Mouse (Mus musculus): ENCODE results near the gene Scd3. TPM values are rescaled to one million over a fixed set of nuclear protein-coding genes. Genes with fewer than 3 reads are reported as not detected.
A peak's percentile ranks its signal among the peaks of the same experiment; 100 is the strongest.

The Scd3 gene
- polyA plus RNA-seq, 1 experiment from 2014 or later = not detected

DNA sequence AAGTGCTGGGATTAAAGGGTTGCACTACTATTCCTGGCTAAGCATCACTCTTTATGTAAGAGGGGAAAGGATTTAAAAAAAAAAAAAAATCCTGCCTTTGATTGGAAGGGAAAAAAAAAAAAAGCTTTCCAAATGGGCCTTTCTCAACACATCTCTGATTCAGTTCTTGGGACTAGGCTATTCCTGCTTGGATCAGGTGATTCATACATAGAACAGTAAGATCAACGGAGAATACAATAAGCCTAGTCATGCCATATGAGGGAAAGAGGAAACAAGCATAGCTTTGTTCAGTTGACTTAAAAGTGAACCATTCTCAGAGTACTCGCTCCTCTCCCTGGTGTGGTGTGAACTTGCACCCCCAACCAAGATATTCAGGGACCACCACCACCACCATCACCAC, 35.8 kb downstream of the Scd3 start:
- Histone ChIP-seq H3K36me3 (replicated peaks; ENCODE audit: insufficient read depth, low read length) (no peaks in the 10 kb centered on the region), H3K4me3 (ENCODE audit: low read depth, low read length) (no peak overlapping the region), H3K9me3 (ENCODE audit: low read length) (no peaks in the 10 kb centered on the region), H3K27ac (ENCODE audit: low read depth) (no peak overlapping the region), H3K9ac (replicated peaks) (no peak overlapping the region), H3K27me3 (ENCODE audit: insufficient read depth, low read length) (no peaks in the 10 kb centered on the region), H3K4me2 (ENCODE audit: low read depth, low read length) (no peak overlapping the region), H3K4me1 (ENCODE audit: insufficient read depth) (no peaks in the 10 kb centered on the region)
- 48% methylated on average over 2 of the region's 2 CpGs for WGBS (ENCODE audit: insufficient replicate concordance)
- no peak for ATAC-seq
- no peak for DNase-seq
- no peak for TF ChIP-seq EP300 (IDR thresholded peaks at IDR 0.05; ENCODE audit: low read depth)
- TF ChIP-seq CTCF (IDR thresholded peaks at IDR 0.05; ENCODE audit: low read depth) = no peak

DNA sequence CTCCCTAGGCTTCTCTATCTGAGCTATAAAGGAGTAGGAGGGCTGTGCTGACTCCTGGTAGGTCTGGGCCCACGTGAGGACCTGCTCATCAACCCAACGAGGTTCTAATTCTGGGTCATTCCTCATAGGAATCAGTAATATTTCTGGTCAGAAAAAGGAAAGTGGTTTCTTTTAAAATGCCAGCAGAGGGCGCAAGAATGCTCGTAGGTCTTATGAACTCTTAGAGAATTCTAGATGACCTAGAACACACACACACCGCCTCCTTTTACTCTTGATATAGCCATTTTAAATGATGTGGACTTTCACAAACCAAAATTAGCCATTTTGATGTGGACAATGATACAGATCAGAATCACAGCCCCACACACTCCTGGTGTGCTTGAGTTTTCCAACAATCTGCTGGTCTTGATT, 42.7 kb downstream of the Scd3 start:
- peaks cover 31% of the 10 kb centered on the region for H3K4me1 ChIP-seq (ENCODE audit: insufficient read depth)
- H3K36me3 ChIP-seq (replicated peaks; ENCODE audit: insufficient read depth, low read length) = no peaks in the 10 kb centered on the region
- H3K9ac ChIP-seq (replicated peaks) = no peak overlapping the region
- 6% methylated on average over 5 of the region's 5 CpGs for WGBS (ENCODE audit: insufficient replicate concordance)
- TF ChIP-seq EP300 (IDR thresholded peaks at IDR 0.05; ENCODE audit: low read depth) (no peak), CTCF (IDR thresholded peaks at IDR 0.05; ENCODE audit: low read depth) (peak; percentile 73)
- H3K4me3 ChIP-seq (ENCODE audit: low read depth, low read length) = no peak overlapping the region
- H3K9me3 ChIP-seq (ENCODE audit: low read length) = no peaks in the 10 kb centered on the region
- DNase-seq (peak; percentile 38), ATAC-seq (no peak)
- no peaks in the 10 kb centered on the region for H3K27me3 ChIP-seq (ENCODE audit: insufficient read depth, low read length)
- H3K27ac ChIP-seq (ENCODE audit: low read depth) = no peak overlapping the region
- H3K4me2 ChIP-seq (ENCODE audit: low read depth, low read length) = peak overlapping the region; percentile 2; the same call in 1 of the 2 replicates

DNA sequence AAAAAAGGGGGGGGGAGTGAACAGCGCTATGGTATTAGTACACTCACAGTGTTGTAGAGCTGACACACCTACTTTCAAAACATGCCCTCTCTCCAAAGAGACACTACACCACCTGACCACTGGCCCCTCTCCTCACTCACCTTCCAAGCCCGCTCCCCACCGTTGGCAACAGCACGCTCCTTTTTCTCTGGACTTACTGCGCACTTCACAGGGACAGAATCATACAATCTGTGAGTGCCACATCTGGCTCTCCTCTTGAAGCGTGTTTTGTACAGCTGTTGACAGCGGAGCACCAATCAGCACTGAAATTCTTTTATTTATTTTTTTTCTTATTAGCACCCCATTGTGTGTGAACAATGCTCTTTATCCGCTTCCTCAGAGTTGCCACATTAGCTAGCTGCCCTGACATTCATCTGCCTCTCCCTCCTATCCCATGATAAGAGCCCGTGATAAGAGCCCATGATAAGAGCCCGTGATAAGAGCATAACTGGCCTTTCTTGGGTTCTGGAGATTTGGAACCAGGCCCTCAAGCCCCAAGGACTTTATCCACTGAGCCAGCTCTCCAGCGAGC, 43.4 kb downstream of the Scd3 start:
- DNase-seq (no peak), ATAC-seq (no peak)
- 52% methylated on average over 11 of the region's 11 CpGs for WGBS (ENCODE audit: insufficient replicate concordance)
- Histone ChIP-seq H3K4me2 (ENCODE audit: low read depth, low read length) (peak overlapping the region; percentile 83; the same call in 1 of the 2 replicates), H3K4me1 (ENCODE audit: insufficient read depth) (peaks cover 31% of the 10 kb centered on the region), H3K36me3 (replicated peaks; ENCODE audit: insufficient read depth, low read length) (no peaks in the 10 kb centered on the region), H3K27me3 (ENCODE audit: insufficient read depth, low read length) (no peaks in the 10 kb centered on the region), H3K9ac (replicated peaks) (no peak overlapping the region), H3K9me3 (ENCODE audit: low read length) (no peaks in the 10 kb centered on the region), H3K27ac (ENCODE audit: low read depth) (no peak overlapping the region), H3K4me3 (ENCODE audit: low read depth, low read length) (no peak overlapping the region)
- TF ChIP-seq EP300 (IDR thresholded peaks at IDR 0.05; ENCODE audit: low read depth) (no peak), CTCF (IDR thresholded peaks at IDR 0.05; ENCODE audit: low read depth) (no peak)

DNA sequence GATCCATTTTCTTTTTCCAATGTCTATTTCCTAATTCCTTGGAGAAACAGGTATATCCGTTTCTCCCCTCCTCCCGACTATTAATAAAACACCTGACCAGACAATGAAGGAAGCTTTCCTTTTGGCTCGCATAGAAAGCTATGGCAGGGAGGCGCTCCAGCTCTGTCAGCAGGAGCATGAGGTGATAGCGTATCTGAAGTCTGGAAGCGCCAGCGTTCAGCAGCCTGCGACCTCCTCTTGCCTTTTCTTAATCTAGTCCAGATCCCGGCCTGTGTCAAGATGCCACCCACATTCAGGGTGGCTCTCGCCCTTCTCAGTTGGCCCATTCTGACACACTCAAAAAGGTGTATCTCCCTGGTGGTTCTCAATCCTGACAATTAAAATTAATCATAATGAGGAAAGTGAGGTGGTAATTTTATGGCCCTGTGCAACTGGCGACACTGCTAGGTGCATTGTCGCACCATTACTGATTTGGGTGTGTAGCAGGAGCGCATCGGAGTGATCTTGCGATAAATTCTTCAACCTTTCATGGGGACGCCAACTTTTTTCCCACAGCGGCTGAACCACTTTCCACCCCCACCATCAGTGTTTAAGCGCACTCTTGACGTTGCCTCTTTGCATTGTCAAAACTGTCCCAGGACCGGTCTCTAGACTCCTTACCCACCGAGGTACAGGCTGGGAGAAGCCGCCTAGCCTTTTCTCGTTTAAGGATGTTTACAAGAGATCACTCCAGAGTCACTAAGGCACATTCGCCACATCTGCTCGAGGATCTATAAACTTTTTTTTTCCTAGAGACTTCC, 44.4 kb downstream of the Scd3 start:
- Histone ChIP-seq H3K36me3 (replicated peaks; ENCODE audit: insufficient read depth, low read length) (no peaks in the 10 kb centered on the region), H3K4me3 (ENCODE audit: low read depth, low read length) (peak overlapping the region; percentile 45), H3K4me2 (ENCODE audit: low read depth, low read length) (peak overlapping the region; percentile 83), H3K27me3 (ENCODE audit: insufficient read depth, low read length) (no peaks in the 10 kb centered on the region), H3K9me3 (ENCODE audit: low read length) (no peaks in the 10 kb centered on the region), H3K27ac (ENCODE audit: low read depth) (peak overlapping the region; percentile 85), H3K4me1 (ENCODE audit: insufficient read depth) (peaks cover 31% of the 10 kb centered on the region), H3K9ac (replicated peaks) (peak overlapping the region; percentile 43)
- TF ChIP-seq CTCF (IDR thresholded peaks at IDR 0.05; ENCODE audit: low read depth) (0 out of 2 replicates have a peak, but pooled peaks have one; percentile 2), EP300 (IDR thresholded peaks at IDR 0.05; ENCODE audit: low read depth) (no peak)
- no peak for DNase-seq
- whole genome bisulfite sequencing (ENCODE audit: insufficient replicate concordance) = 5% methylated on average over 25 of the region's 25 CpGs
- ATAC-seq = peak; percentile 18

DNA sequence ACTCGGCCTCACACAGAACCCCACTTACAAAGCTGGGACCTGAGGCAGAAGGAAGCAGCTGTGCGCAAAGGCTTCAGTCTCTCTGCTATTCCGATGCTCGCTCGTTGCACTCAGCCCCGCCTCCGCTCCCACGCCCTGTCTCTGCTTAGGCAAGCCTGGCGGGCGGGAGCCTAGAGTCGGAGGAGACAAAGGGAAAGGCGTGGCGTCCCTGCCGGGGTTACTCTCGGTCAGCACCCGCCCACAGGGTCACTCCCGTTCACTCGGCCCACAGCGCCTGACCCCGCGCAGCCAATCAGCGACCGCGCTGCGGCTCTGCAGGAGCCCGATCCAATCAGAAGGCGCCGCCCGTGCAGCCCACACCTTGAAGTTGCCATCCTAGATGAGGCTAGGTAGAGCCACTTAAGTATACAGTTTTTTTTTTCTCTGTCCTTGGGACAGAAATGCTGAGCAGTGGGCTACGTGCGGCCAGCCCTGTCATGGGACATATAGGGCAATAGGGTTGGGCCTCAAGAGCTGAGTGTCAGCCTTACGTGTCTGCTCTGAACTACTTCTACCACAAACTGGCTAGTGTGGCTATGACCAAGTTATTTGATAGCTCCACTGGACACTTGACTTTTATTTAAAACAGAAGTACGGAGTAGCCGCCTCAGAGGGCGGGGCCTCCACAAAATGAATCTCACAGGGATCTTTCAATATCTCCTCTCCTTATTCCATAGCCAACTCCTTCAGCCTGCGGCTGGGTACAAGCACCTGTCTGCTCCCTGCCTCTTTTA, 45.2 kb downstream of the Scd3 start:
- WGBS (ENCODE audit: insufficient replicate concordance) = 2% methylated on average over 36 of the region's 36 CpGs
- Histone ChIP-seq H3K4me3 (ENCODE audit: low read depth, low read length) (peak overlapping the region; percentile 45), H3K9me3 (ENCODE audit: low read length) (no peaks in the 10 kb centered on the region), H3K36me3 (replicated peaks; ENCODE audit: insufficient read depth, low read length) (no peaks in the 10 kb centered on the region), H3K27ac (ENCODE audit: low read depth) (peak overlapping the region; percentile 85), H3K4me1 (ENCODE audit: insufficient read depth) (peaks cover 31% of the 10 kb centered on the region), H3K27me3 (ENCODE audit: insufficient read depth, low read length) (no peaks in the 10 kb centered on the region), H3K4me2 (ENCODE audit: low read depth, low read length) (peak overlapping the region; percentile 83), H3K9ac (replicated peaks) (peak overlapping the region; percentile 43; the same call in 1 of the 2 replicates)
- peak; percentile 99 for ATAC-seq
- peak; percentile 98 for DNase-seq
- TF ChIP-seq CTCF (IDR thresholded peaks at IDR 0.05; ENCODE audit: low read depth) = 0 out of 2 replicates have a peak, but pooled peaks have one; percentile 8
- TF ChIP-seq EP300 (IDR thresholded peaks at IDR 0.05; ENCODE audit: low read depth) = no peak

All from liver, postnatal 0 days (tissue).